ENCODE assay signal across 28 mouse cellular contexts in genomic region chr3:18725507-18725906, GRCm38 (mm10).
"Had no signal": no experiment of that assay in that cellular context is flagged by ENCODE, and none has a peak within 500 bp of the region (broad histone marks: within the 10 kb centered on the region; RNA-seq: fewer than 3 reads in every experiment).

No protein-coding gene starts in this region.

- H3K9me3 ChIP-seq: heart, embryonic 13.5 days; heart, embryonic 15.5 days; hindbrain, embryonic 12.5 days; intestine, embryonic 15.5 days; limb, embryonic 13.5 days; limb, embryonic 15.5 days; liver, embryonic 12.5 days had no signal

- H3K36me3 ChIP-seq: heart, embryonic 13.5 days; heart, embryonic 15.5 days; hindbrain, embryonic 10.5 days; hindbrain, embryonic 12.5 days; intestine, embryonic 15.5 days; limb, embryonic 13.5 days; limb, embryonic 15.5 days; liver, embryonic 12.5 days had no signal

- H3K4me1 ChIP-seq: heart, embryonic 13.5 days; heart, embryonic 15.5 days; hindbrain, embryonic 10.5 days; hindbrain, embryonic 12.5 days; intestine, embryonic 15.5 days; limb, embryonic 13.5 days; limb, embryonic 15.5 days; liver, embryonic 12.5 days had no signal

- H3K4me2 ChIP-seq: heart, embryonic 11.5 days; heart, embryonic 13.5 days; heart, embryonic 15.5 days; hindbrain, embryonic 12.5 days; hindbrain, embryonic 14.5 days; intestine, embryonic 15.5 days; limb, embryonic 13.5 days; limb, embryonic 15.5 days; liver, embryonic 12.5 days had no signal

- H3K27me3 ChIP-seq: heart, embryonic 13.5 days; heart, embryonic 15.5 days; hindbrain, embryonic 12.5 days; intestine, embryonic 15.5 days; limb, embryonic 13.5 days; limb, embryonic 15.5 days; liver, embryonic 12.5 days had no signal

- H3K27ac ChIP-seq: gastrocnemius, adult 2 months; heart, adult 2 months; heart, embryonic 13.5 days; heart, embryonic 15.5 days; hindbrain, embryonic 10.5 days; hindbrain, embryonic 12.5 days; hindbrain, embryonic 14.5 days; intestine, embryonic 15.5 days; layer of hippocampus, adult 2 months; left cerebral cortex, adult 2 months; limb, embryonic 13.5 days; limb, embryonic 15.5 days; liver, embryonic 12.5 days; liver, embryonic 14.5 days had no signal

- H3K4me3 ChIP-seq: gastrocnemius, adult 2 months; heart, adult 2 months; heart, embryonic 13.5 days; heart, embryonic 15.5 days; hindbrain, embryonic 10.5 days; hindbrain, embryonic 12.5 days; intestine, embryonic 15.5 days; layer of hippocampus, adult 2 months; left cerebral cortex, adult 2 months; limb, embryonic 13.5 days; limb, embryonic 15.5 days; liver, embryonic 12.5 days had no signal

- DNase-seq: gastrocnemius, adult 2 months; gastrocnemius, postnatal 10 days; gastrocnemius, postnatal 25 days; heart, adult 2 months; heart, postnatal 14 days; heart, postnatal 4 days; kidney, adult 18-20 months; kidney, adult 8-10 months; kidney, postnatal 10 days; kidney, postnatal 25 days; kidney, postnatal 4 days; left cerebral cortex, postnatal 4 days had no signal

- ATAC-seq: hindbrain, embryonic 16.5 days; inflammation-experienced regulatory T-cells, adult 6 months; intestine, embryonic 15.5 days; intestine, postnatal 0 days; liver, embryonic 12.5 days had no signal

- H3K9ac ChIP-seq: heart, embryonic 13.5 days; heart, embryonic 15.5 days; hindbrain, embryonic 12.5 days; hindbrain, embryonic 14.5 days; intestine, embryonic 15.5 days; limb, embryonic 13.5 days; limb, embryonic 15.5 days; liver, embryonic 12.5 days; liver, embryonic 14.5 days had no signal
